Mouse (Mus musculus) MEL (cell line): ENCODE data around the gene Atg13. TPM values are rescaled to one million over a fixed set of nuclear protein-coding genes. Genes with fewer than 3 reads are reported as not detected.

ENCODE experiments used
- DNase-seq: peaks from one replicate; pipeline ENCODE4 v3.0.0; 2011; ENCODE audit warnings: low read depth, low spot score
- H3K27ac ChIP-seq: 2 replicates; pipeline ENCODE4 v1.5.1; 2012; ENCODE audit warnings: low read depth, mild to moderate bottlenecking, control low read depth, low read length, moderate library complexity; ENCODE audit not compliant: control insufficient read depth
- H3K27me3 ChIP-seq, 2 experiments: fragments of 150-350 bp in 1 of 2; sonication (generic) in 1 of 2; 2 replicates each; pipeline ENCODE4 v1.6.1; 2012; ENCODE audit warnings: low read length in 2 of 2, mild to moderate bottlenecking in 2 of 2, improper control_type of control experiment in 1 of 2, moderate library complexity in 1 of 2; ENCODE audit not compliant: insufficient read depth in 2 of 2, control insufficient read depth in 1 of 2
- H3K36me3 ChIP-seq, 2 experiments: 2 replicates each; pipeline ENCODE4 v1.6.1; 2012 to 2014; ENCODE audit warnings: low read length in 2 of 2, improper control_type of control experiment in 1 of 2, inconsistent platforms in 1 of 2, mild to moderate bottlenecking in 1 of 2; ENCODE audit not compliant: insufficient read depth in 2 of 2, control insufficient read depth in 1 of 2
- H3K4me1 ChIP-seq, 2 experiments: fragments of 150-350 bp in 1 of 2; sonication (generic) in 1 of 2; 2 replicates each; pipeline ENCODE4 v1.6.1; 2012; ENCODE audit warnings: low read length in 2 of 2, improper control_type of control experiment in 1 of 2, mild to moderate bottlenecking in 1 of 2; ENCODE audit not compliant: insufficient read depth in 2 of 2, control insufficient read depth in 1 of 2
- H3K4me3 ChIP-seq, 2 experiments: fragments of 150-350 bp in 1 of 2; sonication (generic) in 1 of 2; 2 replicates each; pipeline ENCODE4 v1.5.1; 2012; ENCODE audit warnings: low read depth in 2 of 2, low read length in 2 of 2, mild to moderate bottlenecking in 2 of 2, moderate library complexity in 2 of 2, control low read depth in 1 of 2, improper control_type of control experiment in 1 of 2; ENCODE audit not compliant: control insufficient read depth in 1 of 2, insufficient read depth in 1 of 2
- H3K79me2 ChIP-seq: 2 replicates; pipeline ENCODE4 v1.6.1; 2012; ENCODE audit warnings: mild to moderate bottlenecking, low read length, moderate library complexity; ENCODE audit not compliant: control insufficient read depth, poor library complexity, insufficient read depth
- H3K9ac ChIP-seq: 2 replicates; pipeline ENCODE4 v1.6.1; 2012; ENCODE audit warnings: low read depth, mild to moderate bottlenecking, control low read depth, low read length, moderate library complexity; ENCODE audit not compliant: control insufficient read depth, poor library complexity, severe bottlenecking
- H3K9me3 ChIP-seq: fragments of 150-350 bp; sonication (generic); replicated peaks from 2 replicates; pipeline ENCODE4 v1.6.1; 2012; ENCODE audit warnings: mild to moderate bottlenecking, low read length, improper control_type of control experiment, moderate library complexity; ENCODE audit not compliant: insufficient read depth
- ELF1 ChIP-seq: IDR thresholded peaks from 2 replicates; pipeline ENCODE4 v1.6.1; 2014; ENCODE audit warnings: low read depth, mild to moderate bottlenecking, inconsistent platforms, low read length, improper control_type of control experiment, moderate library complexity
- GABPA ChIP-seq: IDR thresholded peaks from 2 replicates; pipeline ENCODE4 v1.6.1; 2012; ENCODE audit warnings: low read depth, mild to moderate bottlenecking, inconsistent platforms, low read length, improper control_type of control experiment, moderate library complexity
- GATA1 ChIP-seq: IDR thresholded peaks from 2 replicates; pipeline ENCODE4 v1.6.1; 2011; ENCODE audit warnings: low read depth, low read length, improper control_type of control experiment
- HCFC1 ChIP-seq: IDR thresholded peaks from 2 replicates; pipeline ENCODE4 v1.6.1; 2012; ENCODE audit warnings: low read depth, mild to moderate bottlenecking, inconsistent platforms, low read length, improper control_type of control experiment, moderate library complexity
- JUND ChIP-seq: IDR thresholded peaks from 2 replicates; pipeline ENCODE4 v1.6.1; 2011; ENCODE audit warnings: low read depth, mild to moderate bottlenecking, improper control_type of control experiment, low read length
- KAT2A ChIP-seq: conservative IDR thresholded peaks from 2 replicates; pipeline ENCODE4 v1.6.1; 2012; ENCODE audit warnings: low read depth, low read length, improper control_type of control experiment, inconsistent platforms
- MAX ChIP-seq: IDR thresholded peaks from 2 replicates; pipeline ENCODE4 v1.6.1; 2011; ENCODE audit warnings: low read length, improper control_type of control experiment
- MAZ ChIP-seq: IDR thresholded peaks from 2 replicates; pipeline ENCODE4 v1.6.1; 2012; ENCODE audit warnings: low read depth, mild to moderate bottlenecking, inconsistent platforms, low read length, improper control_type of control experiment
- MEF2A ChIP-seq: IDR thresholded peaks from 2 replicates; pipeline ENCODE4 v1.6.1; 2014; ENCODE audit warnings: low read depth, mild to moderate bottlenecking, inconsistent platforms, low read length, improper control_type of control experiment; ENCODE audit not compliant: poor library complexity, insufficient replicate concordance, severe bottlenecking; ENCODE audit errors: extremely low read depth
- MXI1 ChIP-seq: IDR thresholded peaks from 2 replicates; pipeline ENCODE4 v1.6.1; 2011; ENCODE audit warnings: mild to moderate bottlenecking, low read depth, low read length, improper control_type of control experiment
- RAD21 ChIP-seq: IDR thresholded peaks from 2 replicates; pipeline ENCODE4 v1.6.1; 2011; ENCODE audit warnings: mild to moderate bottlenecking, low read depth, low read length, improper control_type of control experiment
- RCOR1 ChIP-seq: IDR thresholded peaks from 2 replicates; pipeline ENCODE4 v1.6.1; 2012; ENCODE audit warnings: low read depth, mild to moderate bottlenecking, inconsistent platforms, low read length, improper control_type of control experiment
- SIN3A ChIP-seq: IDR thresholded peaks from 2 replicates; pipeline ENCODE4 v1.6.1; 2012; ENCODE audit warnings: low read length, improper control_type of control experiment, inconsistent platforms
- SMC3 ChIP-seq: IDR thresholded peaks from 2 replicates; pipeline ENCODE4 v1.6.1; 2011; ENCODE audit warnings: low read depth, low read length, improper control_type of control experiment
- TBP ChIP-seq: IDR thresholded peaks from 2 replicates; pipeline ENCODE4 v1.8.0; 2011; ENCODE audit warnings: low read depth, low read length, improper control_type of control experiment
- TCF12 ChIP-seq: IDR thresholded peaks from 2 replicates; pipeline ENCODE4 v1.6.1; 2014; ENCODE audit warnings: low read depth, mild to moderate bottlenecking, inconsistent platforms, low read length, improper control_type of control experiment, moderate library complexity
- UBTF ChIP-seq: IDR thresholded peaks from 2 replicates; pipeline ENCODE4 v1.6.1; 2012; ENCODE audit warnings: low read depth, mild to moderate bottlenecking, inconsistent platforms, low read length, improper control_type of control experiment, moderate library complexity, borderline replicate concordance; ENCODE audit not compliant: insufficient read depth
- USF2 ChIP-seq, 2 experiments: IDR thresholded peaks; 2 replicates each; pipeline ENCODE4 v1.6.1; 2011 to 2012; ENCODE audit warnings: improper control_type of control experiment in 2 of 2, low read length in 2 of 2, borderline replicate concordance in 1 of 2, inconsistent platforms in 1 of 2, low read depth in 1 of 2, mild to moderate bottlenecking in 1 of 2; ENCODE audit not compliant: insufficient read depth in 1 of 2
- ZNF384 ChIP-seq: IDR thresholded peaks from 2 replicates; pipeline ENCODE4 v1.6.1; 2012; ENCODE audit warnings: low read depth, mild to moderate bottlenecking, inconsistent platforms, low read length, improper control_type of control experiment
- polyA plus RNA-seq, 2 experiments: library from polyadenylated mRNA; stranded (reverse) in 1 of 2; unstranded in 1 of 2; fragments of >175 nt in 1 of 2; fragments of >200 nt in 1 of 2; gene quantifications; 2 replicates each; pipeline versions ENCODE4 v1.2.1 to v1.2.4; 2012; ENCODE audit warnings: low replicate concordance in 2 of 2, low read depth in 1 of 2; ENCODE audit not compliant: insufficient read length in 2 of 2, insufficient read depth in 1 of 2, missing spikeins in 1 of 2
- total RNA-seq: library from RNA; depleted of rRNA; stranded (reverse); fragments of 300-350 nt; gene quantifications from 2 replicates; pipeline ENCODE4 v1.2.3, GENCODE M21; 2012

The Atg13 gene
- total and polyA plus RNA-seq, 3 experiments: 8.4 to 27.7 TPM; not detected in 1

DNA sequence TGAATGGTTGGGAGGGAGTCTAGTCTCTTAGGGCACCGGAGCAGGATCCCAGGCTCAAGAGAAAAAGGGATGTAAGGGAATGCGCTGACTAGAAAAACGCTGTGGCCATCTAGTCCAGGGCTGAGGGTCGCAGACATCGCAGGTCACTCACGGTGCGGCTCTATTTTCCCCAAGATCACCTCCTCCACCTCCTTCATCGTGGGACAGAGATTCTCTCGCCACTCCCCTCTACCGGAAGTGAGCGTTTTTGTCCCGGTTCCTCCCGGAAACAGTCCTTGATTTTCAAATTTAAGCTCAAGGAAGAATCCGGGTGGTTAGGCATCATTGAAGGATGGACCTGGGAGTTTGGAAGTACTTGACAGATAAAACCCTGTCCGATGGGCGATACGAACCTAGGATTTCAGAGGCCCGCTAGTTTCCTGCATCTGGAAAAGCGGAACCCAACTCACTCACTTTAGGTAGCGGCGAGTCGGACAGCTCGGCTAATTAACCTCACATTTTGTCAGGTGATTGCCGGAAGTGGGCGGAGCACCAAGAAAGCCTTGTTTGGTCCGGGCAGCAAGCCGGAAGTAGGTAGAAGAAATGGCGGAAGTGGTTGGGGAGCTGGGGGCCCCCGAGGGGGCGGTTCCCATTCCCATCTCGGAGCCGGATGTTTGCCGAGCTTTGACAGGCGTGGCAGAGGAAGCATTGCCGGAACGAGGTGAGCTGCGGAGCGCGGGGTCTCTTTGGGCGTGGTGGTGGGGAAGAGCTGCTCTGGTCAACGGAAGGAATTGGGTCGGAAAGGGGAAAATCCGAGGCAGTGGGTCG is 60.6 kb downstream of the Atg13 start, which contains the start of the genes Zfp408 and Arhgap1 (continued):
- TF ChIP-seq JUND (no peak), HCFC1 (peak; percentile 96), ZNF384 (0 out of 2 replicates have a peak, but pooled peaks have one; percentile 25), UBTF (no peak), MAX (peak; percentile 83), SIN3A (peak; percentile 98), MAZ (peak; percentile 89; the same call in 1 of the 2 replicates), ELF1 (peak; percentile 99), RCOR1 (peak; percentile 50; the same call in 1 of the 2 replicates), KAT2A (peak; percentile 86), USF2 (IDR thresholded peaks at IDR 0.05; ENCODE audit: borderline replicate concordance in 1 of 2, insufficient read depth in 1 of 2, low read depth in 1 of 2, low read length in 2 of 2) (peak in 1 of 2 experiments; percentile 56; a peak in 1 of 4 replicates), TCF12 (peak; percentile 25; the same call in 1 of the 2 replicates), TBP (peak; percentile 82), MXI1 (peak; percentile 95)

DNA sequence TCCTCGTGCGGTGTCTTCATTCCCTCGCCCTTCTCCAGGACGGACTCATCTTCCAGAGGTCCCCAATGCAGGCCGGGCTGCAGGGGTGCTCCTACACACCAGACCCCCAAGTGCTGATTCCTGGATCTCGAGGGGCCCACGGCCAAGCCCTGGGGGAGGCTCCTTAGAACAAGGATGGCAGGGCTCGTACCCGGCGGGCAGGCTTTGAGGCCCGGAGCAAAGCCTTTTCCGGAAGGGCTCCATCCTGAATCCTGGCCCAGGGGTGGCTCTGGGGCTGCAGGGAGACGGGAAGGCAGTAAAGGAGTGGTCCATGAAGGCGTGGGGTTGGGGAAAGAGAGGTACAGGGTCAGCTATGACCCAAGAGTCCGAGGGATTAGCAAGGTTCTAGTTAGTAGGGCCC is 61.2 kb downstream of the Atg13 start:
- no peak for DNase-seq
- Histone ChIP-seq H3K9ac (peak overlapping the region; percentile 92), H3K27me3 (no peaks in the 10 kb centered on the region), H3K79me2 (peaks cover 26% of the 10 kb centered on the region), H3K27ac (peak overlapping the region; percentile 41), H3K4me1 (peaks cover 0 to 5% of the 10 kb centered on the region in 2 experiments; a peak in 2 of 4 replicates), H3K4me3 (peak overlapping the region; percentile 89 to 94), H3K9me3 (no peaks in the 10 kb centered on the region), H3K36me3 (peaks cover 0 to 4% of the 10 kb centered on the region in 2 experiments)
- TF ChIP-seq RAD21 (no peak), KAT2A (no peak), GABPA (no peak), USF2 (IDR thresholded peaks at IDR 0.05; ENCODE audit: borderline replicate concordance in 1 of 2, insufficient read depth in 1 of 2, low read depth in 1 of 2, low read length in 2 of 2) (no peak), GATA1 (no peak), ZNF384 (no peak), SMC3 (no peak), MEF2A (no peak), RCOR1 (no peak), SIN3A (no peak)
